Mouse (Mus musculus) MEL (cell line): ENCODE results near the gene Cst13.

Source experiments
- CTCF ChIP-seq, 3 experiments: IDR thresholded peaks in 2 of 3; conservative IDR thresholded peaks in 1 of 3; 2 replicates each; pipeline ENCODE4 v1.5.1; 2011 to 2012; ENCODE audit warnings: low read length in 3 of 3, low read depth in 2 of 3, mild to moderate bottlenecking in 2 of 3, improper control_type of control experiment in 1 of 3, inconsistent platforms in 1 of 3, mixed read lengths in 1 of 3, moderate library complexity in 1 of 3; ENCODE audit not compliant: control insufficient read depth in 1 of 3, insufficient read depth in 1 of 3, poor library complexity in 1 of 3, severe bottlenecking in 1 of 3
- ETS1 ChIP-seq: IDR thresholded peaks from 2 replicates; pipeline ENCODE4 v1.6.1; 2012; ENCODE audit warnings: low read depth, mild to moderate bottlenecking, inconsistent platforms, low read length, improper control_type of control experiment, moderate library complexity
- HCFC1 ChIP-seq: IDR thresholded peaks from 2 replicates; pipeline ENCODE4 v1.6.1; 2012; ENCODE audit warnings: low read depth, mild to moderate bottlenecking, inconsistent platforms, low read length, improper control_type of control experiment, moderate library complexity
- JUND ChIP-seq: IDR thresholded peaks from 2 replicates; pipeline ENCODE4 v1.6.1; 2011; ENCODE audit warnings: low read depth, mild to moderate bottlenecking, improper control_type of control experiment, low read length
- NRF1 ChIP-seq: IDR thresholded peaks from 2 replicates; pipeline ENCODE4 v1.6.1; 2014; ENCODE audit warnings: low read depth, mild to moderate bottlenecking, inconsistent platforms, low read length, improper control_type of control experiment, moderate library complexity; ENCODE audit not compliant: poor library complexity, insufficient read depth, severe bottlenecking
- POLR2A ChIP-seq, 2 experiments: IDR thresholded peaks; 2 replicates each; pipeline ENCODE4 v1.6.1; 2011 to 2012; ENCODE audit warnings: low read length in 2 of 2, mild to moderate bottlenecking in 2 of 2, control low read depth in 1 of 2, improper control_type of control experiment in 1 of 2, low read depth in 1 of 2, moderate library complexity in 1 of 2; ENCODE audit not compliant: control insufficient read depth in 1 of 2, insufficient read depth in 1 of 2, poor library complexity in 1 of 2

GRCm38 (mm10) chr2:148857506-148857905 is 37.6 kb downstream of the Cst13 start:
- TF ChIP-seq JUND (no peak), CTCF (IDR thresholded peaks at IDR 0.05 in 2 of 3, conservative IDR thresholded peaks at IDR 0.05 in 1 of 3; ENCODE audit: control insufficient read depth in 1 of 3, insufficient read depth in 1 of 3, low read depth in 2 of 3, low read length in 3 of 3, poor library complexity in 1 of 3, severe bottlenecking in 1 of 3) (no peak), ETS1 (no peak), POLR2A (IDR thresholded peaks at IDR 0.05; ENCODE audit: control insufficient read depth in 1 of 2, insufficient read depth in 1 of 2, low read depth in 1 of 2, low read length in 2 of 2, poor library complexity in 1 of 2) (no peak), NRF1 (no peak), HCFC1 (no peak)
